Mouse (Mus musculus) skeletal muscle tissue, postnatal 0 days (tissue): ENCODE measurements around the gene Slc9b1. TPM values are rescaled to one million over a fixed set of nuclear protein-coding genes. Genes with fewer than 3 reads are reported as not detected.

Source experiments
- polyA plus RNA-seq: library from polyadenylated mRNA; unstranded; fragments of >200 nt; fragmentation: Nextera tagmentation; extraction: Ambion mirVana; gene quantifications from 2 replicates; pipeline ENCODE4 v1.2.1, GENCODE M21; 2015

Gene Slc9b1
- polyA plus RNA-seq = not detected in 2 replicates

GRCm38 (mm10) chr3:135347739-135348264 is at the start of gene Slc9b1:
Slc9b1 (plus strand) TSS chr3:135348029.

GRCm38 (mm10) chr3:135307411-135308259 is 40.2 kb upstream of the Slc9b1 start, which contains the start of gene Slc9b2:
Slc9b2 (plus strand) TSS chr3:135307700.

GRCm38 (mm10) chr3:135423608-135424212 is 75.9 kb downstream of the Slc9b1 start, which contains the start of gene Cisd2:
Cisd2 (minus strand) TSS chr3:135423925.

GRCm38 (mm10) chr3:135437758-135438495 is 90.1 kb downstream of the Slc9b1 start, which contains the start of gene Ube2d3:
Ube2d3 (plus strand) TSS chr3:135438149.

Other genes starting within 250 kb of the Slc9b1 start
- 5.4 and 6.0 TPM in 2 replicates for gene Cenpe, start 135.5 kb upstream of the Slc9b1 start, polyA plus RNA-seq
- gene Bdh2, start 66.8 kb upstream of the Slc9b1 start, polyA plus RNA-seq = 1.3 and 1.9 TPM in 2 replicates
- gene Slc9b2, start 40.3 kb upstream of the Slc9b1 start, polyA plus RNA-seq = 0.12 and 0.69 TPM in 2 replicates
- gene Cisd2, start 75.9 kb downstream of the Slc9b1 start, polyA plus RNA-seq = 29.3 and 30.2 TPM in 2 replicates
- gene Ube2d3, start 90.1 kb downstream of the Slc9b1 start, polyA plus RNA-seq = 407 and 433 TPM in 2 replicates
- gene Manba, start 137.6 kb downstream of the Slc9b1 start, polyA plus RNA-seq = 7.2 and 7.6 TPM in 2 replicates